Mouse (Mus musculus) kidney, embryonic 14.5 days (tissue): Measurements from ENCODE around the gene Robo2. TPM values are rescaled to one million over a fixed set of nuclear protein-coding genes. Genes with fewer than 3 reads are reported as not detected.
A peak's percentile ranks its signal among the peaks of the same experiment; 100 is the strongest.

Experiments
- ATAC-seq: fragments of 200-750 bp; cut with Nextera tagmentation; 2 replicates; pipeline ENCODE4 v1.8.0; 2017; ENCODE audit warnings: moderate number of reproducible peaks, mild to moderate bottlenecking, moderate TSS enrichment, moderate library complexity; ENCODE audit not compliant: low FRiP score, low TSS enrichment
- H3K27ac ChIP-seq: fragments of 300-500 bp; sonication (generic); 2 replicates; pipeline ENCODE4 v1.5.1; 2014; ENCODE audit warnings: low read depth, mild to moderate bottlenecking, low read length, moderate library complexity, mixed read lengths
- H3K27me3 ChIP-seq: fragments of 300-500 bp; sonication (generic); 2 replicates; pipeline ENCODE4 v1.6.1; 2014; ENCODE audit warnings: mild to moderate bottlenecking, low read length; ENCODE audit not compliant: control insufficient read depth, insufficient read depth
- H3K36me3 ChIP-seq: fragments of 300-500 bp; sonication (generic); 2 replicates; pipeline ENCODE4 v1.6.1; 2014; ENCODE audit warnings: low read length, mixed read lengths; ENCODE audit not compliant: control insufficient read depth, insufficient read depth
- H3K4me1 ChIP-seq: fragments of 300-500 bp; sonication (generic); 2 replicates; pipeline ENCODE4 v1.6.1; 2014; ENCODE audit warnings: low read length, mixed read lengths; ENCODE audit not compliant: control insufficient read depth, insufficient read depth
- H3K4me2 ChIP-seq: fragments of 300-500 bp; sonication (generic); replicated peaks from 2 replicates; pipeline ENCODE4 v1.6.1; 2014; ENCODE audit warnings: low read depth, mild to moderate bottlenecking, low read length
- H3K4me3 ChIP-seq: fragments of 300-500 bp; sonication (generic); 2 replicates; pipeline ENCODE4 v1.5.1; 2014; ENCODE audit warnings: mild to moderate bottlenecking, low read length
- H3K9ac ChIP-seq: fragments of 300-500 bp; sonication (generic); 2 replicates; pipeline ENCODE4 v1.6.1; 2014; ENCODE audit warnings: low read depth, mild to moderate bottlenecking, low read length, moderate library complexity
- H3K9me3 ChIP-seq: fragments of 300-500 bp; sonication (generic); 2 replicates; pipeline ENCODE4 v1.6.1; 2016; ENCODE audit warnings: low read length; ENCODE audit not compliant: control insufficient read depth
- WGBS: fragments of 180-500 bp; shearing (Covaris S2); extraction: QIAGEN DNeasy Blood & Tissue Kit; methylation state at CpG from one replicate; pipeline ENCODE4 v1.1.7; 2014; 5-methylcytosine and 5-hydroxymethylcytosine counted together
- polyA plus RNA-seq: library from polyadenylated mRNA; unstranded; fragments of >200 nt; fragmentation: Nextera tagmentation; extraction: Ambion mirVana; gene quantifications from 2 replicates; pipeline ENCODE4 v1.2.1, GENCODE M21; 2014

Gene Robo2
- polyA plus RNA-seq, result 85.6 and 140 TPM in 2 replicates

DNA sequence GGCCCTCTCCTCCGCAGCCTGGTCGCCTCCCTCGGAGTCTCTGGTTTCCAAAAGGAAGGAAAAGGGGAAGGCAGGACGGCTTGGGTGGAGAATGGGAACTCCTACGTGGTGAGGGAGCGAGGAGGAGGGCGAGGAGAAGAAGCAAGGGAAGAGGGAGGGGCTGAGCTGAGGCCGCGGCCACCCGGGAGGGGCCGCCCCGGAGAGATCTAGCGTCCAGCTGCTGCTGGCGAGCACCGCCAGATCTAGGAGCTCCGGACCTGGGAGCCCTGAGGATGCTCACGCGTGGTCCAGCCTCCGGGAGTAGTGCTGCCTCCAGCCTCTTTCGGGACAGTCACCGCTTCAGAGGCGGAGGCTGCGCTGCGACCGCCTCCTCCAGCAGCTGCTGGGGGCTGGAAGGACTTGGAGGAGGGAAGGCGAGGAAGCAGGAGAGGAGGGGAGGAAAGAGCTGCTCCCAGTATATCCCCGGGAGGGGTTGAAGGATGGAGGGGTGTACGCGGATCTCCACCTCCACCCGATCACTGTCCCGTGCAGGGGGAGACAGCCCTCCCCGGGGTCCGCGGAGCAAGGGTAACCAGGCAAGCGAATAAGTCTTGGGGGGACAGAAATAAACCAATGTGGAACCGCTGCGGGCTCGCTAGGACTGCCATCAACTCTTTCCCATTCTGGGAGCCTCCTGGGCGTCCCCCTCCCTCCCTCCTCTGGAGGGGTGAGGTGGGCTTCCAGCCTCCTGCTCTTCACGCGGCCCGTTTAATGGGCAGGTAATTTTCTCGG, at the start of gene Robo2:
Robo2 (minus strand) TSS at position 345 of the 771 bp plus-strand sequence.
- Histone ChIP-seq H3K27ac (peak within 1 kb of the TSS; percentile 91), H3K4me2 (peak within 1 kb of the TSS; percentile 70), H3K27me3 (no peaks in the 10 kb centered on the region), H3K9ac (peak within 1 kb of the TSS; percentile 68), H3K36me3 (no peaks in the 10 kb centered on the region), H3K4me1 (no peaks in the 10 kb centered on the region), H3K9me3 (no peaks in the 10 kb centered on the region), H3K4me3 (peak within 1 kb of the TSS; percentile 56)
- WGBS, result under 1% methylated on average over 41 of the region's 43 CpGs
- peak; percentile 94 for ATAC-seq

DNA sequence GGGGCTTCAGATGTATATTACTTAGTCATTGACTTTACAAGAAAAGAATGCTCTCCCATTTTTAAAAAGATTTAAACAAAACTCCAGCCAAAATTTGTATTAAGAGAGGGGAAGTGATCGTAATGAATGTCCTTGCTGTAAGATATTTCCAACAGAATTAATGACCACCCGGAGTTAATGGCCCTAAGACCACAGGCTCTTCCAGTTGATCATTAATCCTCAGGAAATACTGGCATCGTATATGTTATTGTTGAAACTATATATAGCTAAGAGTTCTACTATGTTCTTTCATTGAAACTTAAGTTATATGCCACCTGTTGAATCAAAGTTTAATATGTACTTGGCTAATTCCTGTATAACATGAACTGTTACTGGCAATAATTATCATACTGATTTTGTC, 46.5 kb upstream of the Robo2 start:
- Histone ChIP-seq H3K4me3 (no peak overlapping the region), H3K4me1 (peaks cover 3% of the 10 kb centered on the region; the same call in 1 of the 2 replicates), H3K4me2 (no peak overlapping the region), H3K27ac (no peak overlapping the region; the same call in 1 of the 2 replicates), H3K9me3 (no peaks in the 10 kb centered on the region), H3K9ac (no peak overlapping the region), H3K36me3 (no peaks in the 10 kb centered on the region), H3K27me3 (no peaks in the 10 kb centered on the region)
- peak; percentile 87; the same call in 1 of the 2 replicates for ATAC-seq
- WGBS, result 7% methylated on average over 3 of the region's 3 CpGs

DNA sequence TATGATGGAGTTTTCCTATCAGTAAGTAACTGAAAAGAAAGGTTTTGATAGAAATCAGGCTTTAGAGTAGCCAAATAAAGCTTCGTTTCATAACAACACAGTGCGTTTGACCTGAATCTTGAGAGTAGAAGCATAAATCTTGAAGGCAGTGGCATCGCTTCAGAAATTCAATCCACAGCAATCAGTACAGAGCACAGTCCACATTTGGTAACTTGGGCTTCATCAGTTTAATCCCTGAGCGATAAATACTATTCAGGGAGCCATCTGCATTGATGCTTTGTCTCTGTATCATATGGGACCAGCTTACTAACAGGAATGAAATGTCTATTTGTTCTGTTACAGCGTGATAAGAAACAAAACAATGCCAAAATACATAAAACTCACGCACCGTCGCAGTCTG, 46.1 kb upstream of the Robo2 start:
- Histone ChIP-seq H3K36me3 (no peaks in the 10 kb centered on the region), H3K9ac (no peak overlapping the region), H3K4me3 (no peak overlapping the region), H3K27me3 (no peaks in the 10 kb centered on the region), H3K4me1 (peaks cover 3% of the 10 kb centered on the region; the same call in 1 of the 2 replicates), H3K9me3 (no peaks in the 10 kb centered on the region), H3K4me2 (no peak overlapping the region), H3K27ac (no peak overlapping the region; the same call in 1 of the 2 replicates)
- ATAC-seq, result peak; percentile 69
- WGBS, result 13% methylated on average over 8 of the region's 8 CpGs

DNA sequence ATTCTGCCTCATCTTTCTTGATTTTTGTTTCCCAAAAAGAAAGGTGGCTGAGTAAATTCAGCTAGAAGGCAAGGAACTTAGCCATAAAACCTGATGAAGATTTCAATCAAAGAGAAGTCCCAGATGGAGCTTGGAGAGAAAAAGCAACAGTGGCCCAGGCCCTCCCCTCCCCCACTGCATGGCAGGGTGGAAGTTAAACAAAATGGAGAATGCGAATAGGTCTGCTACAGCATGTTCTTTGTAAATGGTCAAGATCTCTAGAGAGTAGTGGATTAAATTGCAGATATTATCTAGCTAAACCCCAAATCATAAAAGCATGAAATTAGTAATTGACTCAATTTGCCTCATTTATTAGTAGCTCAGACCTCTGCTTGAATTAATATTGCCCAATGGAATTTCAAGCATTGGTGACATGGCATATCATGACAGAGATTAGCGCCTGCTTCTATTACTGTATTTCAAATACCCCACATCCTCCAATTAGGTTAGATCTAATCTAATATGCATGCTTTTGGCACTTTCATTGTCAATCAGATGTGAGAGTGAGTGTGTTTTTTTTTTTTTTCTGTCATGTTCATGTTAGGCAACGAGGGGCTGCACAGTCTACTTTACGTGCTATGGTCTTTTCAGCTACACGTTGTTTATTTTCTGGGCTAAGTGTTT, 45.3 kb upstream of the Robo2 start:
- Histone ChIP-seq H3K4me2 (no peak overlapping the region), H3K4me1 (peaks cover 3% of the 10 kb centered on the region; the same call in 1 of the 2 replicates), H3K9me3 (no peaks in the 10 kb centered on the region), H3K36me3 (no peaks in the 10 kb centered on the region), H3K27me3 (no peaks in the 10 kb centered on the region), H3K4me3 (no peak overlapping the region), H3K27ac (no peak overlapping the region; the same call in 1 of the 2 replicates), H3K9ac (no peak overlapping the region)
- WGBS, result 57% methylated on average over 5 of the region's 5 CpGs
- ATAC-seq, result no peak

DNA sequence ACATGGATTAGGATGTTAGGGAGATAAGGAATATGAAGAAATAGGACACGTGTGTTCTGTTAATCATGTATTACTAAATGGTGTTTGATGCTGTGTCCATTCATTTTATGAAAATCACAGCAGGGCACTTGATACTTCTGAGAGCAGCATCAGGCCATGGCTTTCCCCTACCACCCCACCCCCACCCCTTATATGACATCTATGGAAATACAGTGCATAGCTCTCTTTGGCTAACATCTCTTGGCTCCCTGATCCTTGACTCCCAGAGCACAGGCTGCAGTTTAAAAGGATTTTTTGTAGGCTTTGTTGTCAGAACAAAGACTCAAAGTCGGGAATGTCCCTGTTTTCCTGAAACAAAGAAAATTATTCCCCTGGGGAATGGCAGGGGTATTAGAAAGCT, 43.6 kb upstream of the Robo2 start:
- no peaks in the 10 kb centered on the region for H3K27me3 ChIP-seq
- ATAC-seq, result no peak
- 46% methylated on average over 2 of the region's 2 CpGs for WGBS
- no peaks in the 10 kb centered on the region for H3K36me3 ChIP-seq
- peaks cover 3% of the 10 kb centered on the region; the same call in 1 of the 2 replicates for H3K4me1 ChIP-seq
- H3K9ac ChIP-seq, result no peak overlapping the region
- no peak overlapping the region for H3K4me2 ChIP-seq
- no peak overlapping the region for H3K4me3 ChIP-seq
- H3K9me3 ChIP-seq, result no peaks in the 10 kb centered on the region
- no peak overlapping the region; the same call in 1 of the 2 replicates for H3K27ac ChIP-seq

DNA sequence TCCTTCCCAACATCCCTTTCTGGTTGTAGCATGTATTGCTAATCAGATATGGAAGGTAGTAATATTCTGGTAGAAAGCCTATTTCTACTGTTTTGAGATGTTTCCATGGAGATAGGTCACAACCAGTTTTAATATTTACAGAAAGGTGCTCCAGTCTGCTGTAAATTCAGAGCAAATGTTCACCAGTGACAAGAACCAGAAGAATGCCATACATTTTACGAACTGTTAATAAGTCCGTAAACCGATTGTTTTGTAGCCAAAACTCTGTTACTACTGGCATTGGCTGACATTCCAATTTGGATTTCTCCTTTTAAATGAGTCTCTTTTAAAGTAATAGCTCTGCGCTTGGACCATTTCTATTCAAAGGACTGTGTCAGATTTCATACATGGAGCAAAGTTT, 36.4 kb upstream of the Robo2 start:
- H3K27me3 ChIP-seq, result no peaks in the 10 kb centered on the region
- 87% methylated on average over 4 of the region's 4 CpGs for WGBS
- no peaks in the 10 kb centered on the region for H3K9me3 ChIP-seq
- no peak overlapping the region for H3K4me2 ChIP-seq
- ATAC-seq, result no peak
- H3K4me3 ChIP-seq, result no peak overlapping the region
- H3K4me1 ChIP-seq, result no peaks in the 10 kb centered on the region
- no peaks in the 10 kb centered on the region for H3K36me3 ChIP-seq
- no peak overlapping the region for H3K9ac ChIP-seq
- no peak overlapping the region for H3K27ac ChIP-seq

DNA sequence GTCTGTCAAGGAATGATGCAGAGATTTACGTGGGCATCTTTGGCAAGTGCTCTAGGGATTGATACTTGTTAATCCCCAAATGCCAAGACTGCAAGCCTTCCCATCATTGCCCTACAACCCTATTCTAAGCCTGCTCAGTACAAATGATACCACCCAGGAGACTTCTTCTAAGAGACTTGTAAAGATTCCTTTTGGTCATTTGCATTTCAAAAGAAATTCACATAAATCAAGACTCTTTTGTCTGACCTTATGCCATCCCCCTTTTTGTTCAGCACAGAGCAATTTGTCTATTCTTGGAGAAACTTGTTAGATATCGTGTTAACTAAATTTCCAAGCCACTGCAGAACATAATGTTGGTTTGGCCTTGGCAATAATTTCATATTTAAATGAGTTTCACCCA, 15.4 kb upstream of the Robo2 start:
- H3K4me3 ChIP-seq, result no peak overlapping the region
- no peaks in the 10 kb centered on the region for H3K36me3 ChIP-seq
- ATAC-seq, result no peak
- no peaks in the 10 kb centered on the region for H3K4me1 ChIP-seq
- H3K4me2 ChIP-seq, result no peak overlapping the region
- no peaks in the 10 kb centered on the region for H3K27me3 ChIP-seq
- WGBS, result 68% methylated on average over 2 of the region's 2 CpGs
- no peak overlapping the region for H3K27ac ChIP-seq
- no peak overlapping the region for H3K9ac ChIP-seq
- H3K9me3 ChIP-seq, result no peaks in the 10 kb centered on the region

DNA sequence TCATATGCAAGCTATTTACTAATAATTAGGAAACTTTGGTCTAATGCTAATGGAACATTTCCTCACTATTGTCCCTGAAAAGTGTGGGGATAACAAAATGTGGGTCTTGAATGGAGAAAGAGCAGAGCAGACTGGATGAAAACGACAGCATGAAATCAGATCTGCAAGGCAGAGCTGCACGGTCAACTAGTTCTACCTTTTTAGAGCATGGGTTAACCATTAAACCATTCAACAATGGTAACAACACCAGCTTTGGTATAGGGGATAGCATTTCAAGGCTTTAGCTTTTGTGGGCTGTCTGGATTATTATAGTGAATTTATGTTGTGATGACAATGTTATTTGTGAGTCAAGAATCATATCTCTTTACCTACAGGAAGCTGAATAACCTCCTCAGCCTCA, 8.7 kb upstream of the Robo2 start:
- H3K4me3 ChIP-seq, result no peak overlapping the region
- no peak overlapping the region for H3K27ac ChIP-seq
- no peaks in the 10 kb centered on the region for H3K36me3 ChIP-seq
- no peaks in the 10 kb centered on the region for H3K27me3 ChIP-seq
- ATAC-seq, result peak; percentile 60; the same call in 1 of the 2 replicates
- WGBS, result 23% methylated on average over 2 of the region's 2 CpGs
- H3K9me3 ChIP-seq, result no peaks in the 10 kb centered on the region
- H3K4me2 ChIP-seq, result no peak overlapping the region
- H3K4me1 ChIP-seq, result no peaks in the 10 kb centered on the region
- no peak overlapping the region for H3K9ac ChIP-seq
